Mouse (Mus musculus) liver, embryonic 15.5 days (tissue): ENCODE results near the gene Rabep1. TPM values are rescaled to one million over a fixed set of nuclear protein-coding genes. Genes with fewer than 3 reads are reported as not detected.
"Not testable (repeated sequence)": the region's sequence is repeated elsewhere in the genome, so short reads cannot be mapped to it uniquely, and the experiment has no call there.

Experiments
- ATAC-seq: fragments of 200-750 bp; cut with Nextera tagmentation; 2 replicates; pipeline ENCODE4 v1.8.0; 2017; ENCODE audit warnings: moderate number of reproducible peaks, mild to moderate bottlenecking, moderate library complexity; ENCODE audit not compliant: insufficient read depth
- H3K27ac ChIP-seq: fragments of 300-500 bp; sonication (generic); replicated peaks from 2 replicates; pipeline ENCODE4 v1.5.1; 2015; ENCODE audit warnings: mild to moderate bottlenecking, inconsistent platforms
- H3K27me3 ChIP-seq: fragments of 300-500 bp; sonication (generic); 2 replicates; pipeline ENCODE4 v1.6.1; 2015; ENCODE audit warnings: mild to moderate bottlenecking, inconsistent platforms
- H3K36me3 ChIP-seq: fragments of 300-500 bp; sonication (generic); replicated peaks from 2 replicates; pipeline ENCODE4 v1.6.1; 2015; ENCODE audit warnings: moderate library complexity, mild to moderate bottlenecking, inconsistent platforms
- H3K4me1 ChIP-seq: fragments of 300-500 bp; sonication (generic); replicated peaks from 2 replicates; pipeline ENCODE4 v1.6.1; 2015; ENCODE audit warnings: inconsistent platforms
- H3K4me2 ChIP-seq: fragments of 300-500 bp; sonication (generic); 2 replicates; pipeline ENCODE4 v1.6.1; 2015; ENCODE audit warnings: moderate library complexity, mild to moderate bottlenecking, inconsistent platforms
- H3K4me3 ChIP-seq: fragments of 300-500 bp; sonication (generic); replicated peaks from 2 replicates; pipeline ENCODE4 v1.5.1; 2015; ENCODE audit warnings: mild to moderate bottlenecking, inconsistent platforms
- H3K9ac ChIP-seq: fragments of 300-500 bp; sonication (generic); 2 replicates; pipeline ENCODE4 v1.6.1; 2015; ENCODE audit warnings: moderate library complexity, mild to moderate bottlenecking, inconsistent platforms
- H3K9me3 ChIP-seq: fragments of 300-500 bp; sonication (generic); replicated peaks from 2 replicates; pipeline ENCODE4 v1.6.1; 2016; ENCODE audit warnings: inconsistent platforms
- WGBS: fragments of 180-500 bp; shearing (Covaris S2); methylation state at CpG from one replicate; pipeline ENCODE4 v1.1.7; 2015; ENCODE audit warnings: mixed read lengths; ENCODE audit not compliant: insufficient replicate concordance; 5-methylcytosine and 5-hydroxymethylcytosine counted together
- polyA plus RNA-seq: library from polyadenylated mRNA; unstranded; fragments of >200 nt; fragmentation: Nextera tagmentation; extraction: Ambion mirVana; gene quantifications from 2 replicates; pipeline ENCODE4 v1.2.1, GENCODE M21; 2015

Gene Rabep1
- polyA plus RNA-seq, 1 experiment from 2014 or later: 13.1 TPM

- not testable (repeated sequence) for ATAC-seq, H3K27me3 ChIP-seq, H3K4me2 ChIP-seq, H3K27ac ChIP-seq, H3K9ac ChIP-seq, H3K4me1 ChIP-seq, H3K4me3 ChIP-seq, H3K9me3 ChIP-seq
- 74% methylated on average over 5 of the region's 5 CpGs for WGBS
- peaks cover 44% of the 10 kb centered on the region for H3K36me3 ChIP-seq
These were observed 53.6 kb downstream of the Rabep1 start for GRCm38 (mm10) chr11:70898182-70898581.

GRCm38 (mm10) chr11:70906681-70907080 lies 62.1 kb downstream of the Rabep1 start:
- H3K27ac ChIP-seq: no peak overlapping the region
- WGBS: 62% methylated on average over 3 of the region's 3 CpGs
- H3K27me3 ChIP-seq: no peaks in the 10 kb centered on the region
- H3K36me3 ChIP-seq: peaks cover 39% of the 10 kb centered on the region
- H3K4me2 ChIP-seq: no peak overlapping the region
- H3K4me1 ChIP-seq: no peaks in the 10 kb centered on the region
- no peak overlapping the region for H3K4me3 ChIP-seq
- H3K9me3 ChIP-seq: no peaks in the 10 kb centered on the region
- H3K9ac ChIP-seq: no peak overlapping the region
- ATAC-seq: no peak

GRCm38 (mm10) chr11:70911323-70911722 lies 66.7 kb downstream of the Rabep1 start:
- no peaks in the 10 kb centered on the region for H3K4me1 ChIP-seq
- H3K4me3 ChIP-seq: no peak overlapping the region
- H3K4me2 ChIP-seq: no peak overlapping the region
- H3K9ac ChIP-seq: no peak overlapping the region
- no peaks in the 10 kb centered on the region for H3K27me3 ChIP-seq
- no peaks in the 10 kb centered on the region for H3K9me3 ChIP-seq
- no peak overlapping the region for H3K27ac ChIP-seq
- no peak for ATAC-seq
- peaks cover 36% of the 10 kb centered on the region for H3K36me3 ChIP-seq
- WGBS: 67% methylated on average over 3 of the region's 3 CpGs

- WGBS: 81% methylated on average over 1 of the region's 1 CpGs
- ATAC-seq: no peak
- Histone ChIP-seq H3K4me1 (no peaks in the 10 kb centered on the region), H3K27me3 (no peaks in the 10 kb centered on the region), H3K4me3 (no peak overlapping the region), H3K9ac (no peak overlapping the region), H3K9me3 (no peaks in the 10 kb centered on the region), H3K27ac (no peak overlapping the region), H3K36me3 (peaks cover 41% of the 10 kb centered on the region), H3K4me2 (no peak overlapping the region)
These were observed 67.3 kb downstream of the Rabep1 start for GRCm38 (mm10) chr11:70911920-70912319.

GRCm38 (mm10) chr11:70917896-70918295 lies 73.3 kb downstream of the Rabep1 start:
- no peak overlapping the region for H3K4me2 ChIP-seq
- H3K27ac ChIP-seq: no peak overlapping the region
- H3K36me3 ChIP-seq: peaks cover 56% of the 10 kb centered on the region
- 59% methylated on average over 2 of the region's 2 CpGs for WGBS
- no peaks in the 10 kb centered on the region for H3K9me3 ChIP-seq
- H3K4me3 ChIP-seq: no peak overlapping the region
- no peaks in the 10 kb centered on the region for H3K4me1 ChIP-seq
- no peaks in the 10 kb centered on the region for H3K27me3 ChIP-seq
- ATAC-seq: no peak
- no peak overlapping the region for H3K9ac ChIP-seq

GRCm38 (mm10) chr11:70919524-70919923 lies 74.9 kb downstream of the Rabep1 start:
- H3K36me3 ChIP-seq: peaks cover 72% of the 10 kb centered on the region
- no peak for ATAC-seq
- H3K9me3 ChIP-seq: no peaks in the 10 kb centered on the region
- H3K9ac ChIP-seq: no peak overlapping the region
- H3K27me3 ChIP-seq: no peaks in the 10 kb centered on the region
- H3K4me1 ChIP-seq: no peaks in the 10 kb centered on the region
- H3K27ac ChIP-seq: no peak overlapping the region
- H3K4me3 ChIP-seq: no peak overlapping the region
- WGBS: 86% methylated on average over 4 of the region's 4 CpGs
- no peak overlapping the region for H3K4me2 ChIP-seq

- Histone ChIP-seq H3K9ac (no peak overlapping the region), H3K9me3 (no peaks in the 10 kb centered on the region), H3K27me3 (no peaks in the 10 kb centered on the region), H3K4me1 (no peaks in the 10 kb centered on the region), H3K4me2 (no peak overlapping the region), H3K36me3 (peaks cover 45% of the 10 kb centered on the region), H3K27ac (no peak overlapping the region), H3K4me3 (no peak overlapping the region)
- WGBS: 81% methylated on average over 5 of the region's 5 CpGs
- ATAC-seq: no peak
These were observed 86.9 kb downstream of the Rabep1 start for GRCm38 (mm10) chr11:70931461-70931860.

- Histone ChIP-seq H3K9me3 (no peaks in the 10 kb centered on the region), H3K9ac (no peak overlapping the region), H3K4me1 (no peaks in the 10 kb centered on the region), H3K36me3 (peaks cover 68% of the 10 kb centered on the region), H3K27me3 (no peaks in the 10 kb centered on the region), H3K4me3 (no peak overlapping the region), H3K27ac (no peak overlapping the region), H3K4me2 (no peak overlapping the region)
- WGBS: 81% methylated on average over 7 of the region's 7 CpGs
- ATAC-seq: no peak
These were observed 90.7 kb downstream of the Rabep1 start for GRCm38 (mm10) chr11:70935316-70935715.

- H3K9me3 ChIP-seq: no peaks in the 10 kb centered on the region
- no peak overlapping the region for H3K4me3 ChIP-seq
- no peak overlapping the region for H3K4me2 ChIP-seq
- no peaks in the 10 kb centered on the region for H3K4me1 ChIP-seq
- no peaks in the 10 kb centered on the region for H3K27me3 ChIP-seq
- no peak for ATAC-seq
- no peak overlapping the region for H3K27ac ChIP-seq
- no peak overlapping the region for H3K9ac ChIP-seq
- WGBS: 86% methylated on average over 1 of the region's 1 CpGs
- peaks cover 95% of the 10 kb centered on the region for H3K36me3 ChIP-seq
These were observed 98.0 kb downstream of the Rabep1 start for GRCm38 (mm10) chr11:70942596-70942995.

- H3K4me1 ChIP-seq: no peaks in the 10 kb centered on the region
- WGBS: 89% methylated on average over 7 of the region's 7 CpGs
- no peak overlapping the region for H3K4me3 ChIP-seq
- H3K9me3 ChIP-seq: no peaks in the 10 kb centered on the region
- H3K27me3 ChIP-seq: no peaks in the 10 kb centered on the region
- no peak overlapping the region for H3K9ac ChIP-seq
- no peak overlapping the region for H3K4me2 ChIP-seq
- no peak for ATAC-seq
- peaks cover 95% of the 10 kb centered on the region for H3K36me3 ChIP-seq
- no peak overlapping the region for H3K27ac ChIP-seq
These were observed 99.1 kb downstream of the Rabep1 start for GRCm38 (mm10) chr11:70943651-70944050.

GRCm38 (mm10) chr11:70944935-70945817 lies 100.6 kb downstream of the Rabep1 start:
- ATAC-seq: no peak
- Histone ChIP-seq H3K9ac (no peak overlapping the region), H3K27ac (no peak overlapping the region), H3K36me3 (peaks cover 96% of the 10 kb centered on the region), H3K4me1 (no peaks in the 10 kb centered on the region), H3K4me3 (no peak overlapping the region), H3K4me2 (no peak overlapping the region), H3K9me3 (no peaks in the 10 kb centered on the region), H3K27me3 (no peaks in the 10 kb centered on the region)
- 74% methylated on average over 4 of the region's 4 CpGs for WGBS

- Histone ChIP-seq H3K4me1 (no peaks in the 10 kb centered on the region), H3K9me3 (no peaks in the 10 kb centered on the region), H3K4me2 (no peak overlapping the region), H3K9ac (no peak overlapping the region), H3K36me3 (peaks cover 94% of the 10 kb centered on the region), H3K4me3 (no peak overlapping the region), H3K27ac (no peak overlapping the region), H3K27me3 (no peaks in the 10 kb centered on the region)
- ATAC-seq: no peak
- WGBS: 82% methylated on average over 4 of the region's 4 CpGs
These were observed 110.1 kb downstream of the Rabep1 start for GRCm38 (mm10) chr11:70954711-70955110.
